Mouse (Mus musculus) retina, postnatal 7 days (tissue): Measurements from ENCODE around the gene Gm20852.
"Not testable (repeated sequence)": the region's sequence is repeated elsewhere in the genome, so short reads cannot be mapped to it uniquely, and the experiment has no call there.

Experiments used
- DNase-seq: peaks from one replicate; pipeline ENCODE4 v3.0.0-alpha.2; 2012; ENCODE audit warnings: low read depth, low spot score

Gene Gm20852

GRCm38 (mm10) chrY:66742023-66742422 lies at the start of gene Gm20852:
Gene Gm20852 (minus strand): TSS chrY:66742123.
- DNase-seq: not testable (repeated sequence)
